Mouse (Mus musculus): ENCODE measurements around the gene Hipk2. TPM values are rescaled to one million over a fixed set of nuclear protein-coding genes. Genes with fewer than 3 reads are reported as not detected.

Hipk2 gene
- polyA plus RNA-seq, 1 experiment from 2014 or later = 16.0 TPM

DNA sequence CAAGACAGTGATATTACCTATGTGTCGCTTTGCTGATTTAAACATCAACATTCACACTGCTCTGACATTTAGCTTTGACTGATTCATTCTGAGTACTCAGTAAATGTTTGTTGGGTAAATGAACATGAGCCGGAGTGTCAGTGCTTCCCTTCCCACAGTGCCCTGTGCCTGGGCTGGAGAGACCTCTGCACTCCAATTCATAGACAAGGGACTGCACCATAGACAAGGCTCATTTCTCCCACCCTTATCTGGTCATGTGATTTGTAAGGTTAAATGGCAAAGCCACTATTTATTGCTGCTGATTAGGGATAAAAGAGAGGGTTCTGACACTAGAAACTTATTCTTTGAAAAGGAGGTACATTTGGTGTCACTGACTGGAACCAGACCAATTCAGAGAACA is 118.4 kb downstream of the Hipk2 start:
- ATAC-seq = no peak
- no peaks in the 10 kb centered on the region for H3K27me3 ChIP-seq (replicated peaks; ENCODE audit: control insufficient read depth, insufficient read depth, low read length)
- 98% methylated on average over 2 of the region's 2 CpGs for WGBS

DNA sequence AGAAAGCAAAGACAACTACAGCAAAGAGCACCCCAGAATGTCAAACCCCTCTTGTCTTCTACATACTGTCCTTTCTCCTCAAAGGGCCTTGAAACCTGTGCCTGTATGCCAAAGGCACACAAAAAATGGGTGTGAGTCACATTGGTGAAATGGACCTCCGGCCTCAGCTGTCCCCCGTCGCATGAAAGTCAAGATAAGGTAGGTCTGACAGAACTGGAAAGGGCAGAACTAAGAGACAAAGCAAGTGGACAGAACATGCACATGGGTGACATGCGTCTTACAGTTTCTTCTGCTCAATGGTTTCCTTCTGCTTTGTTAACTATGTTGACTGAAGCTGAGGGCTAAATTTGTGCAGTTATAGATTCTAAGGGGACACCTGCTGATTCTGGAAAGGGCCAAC is 119.0 kb downstream of the Hipk2 start:
- DNase-seq (ENCODE audit: low spot score) = no peak
- Histone ChIP-seq H3K9me3 (replicated peaks; ENCODE audit: control insufficient read depth, low read length) (no peaks in the 10 kb centered on the region), H3K27me3 (replicated peaks; ENCODE audit: control insufficient read depth, insufficient read depth, low read length) (no peaks in the 10 kb centered on the region), H3K9ac (ENCODE audit: low read length) (no peak overlapping the region), H3K4me3 (ENCODE audit: low read depth, low read length) (no peak overlapping the region), H3K4me1 (ENCODE audit: control insufficient read depth, insufficient read depth, low read length) (peaks cover 14% of the 10 kb centered on the region), H3K4me2 (ENCODE audit: low read length) (no peak overlapping the region), H3K36me3 (ENCODE audit: control insufficient read depth, insufficient read depth, low read length) (no peaks in the 10 kb centered on the region), H3K27ac (ENCODE audit: low read depth, low read length) (no peak overlapping the region)
- 88% methylated on average over 4 of the region's 4 CpGs for WGBS
- ATAC-seq = no peak

More for the DNA sequence above, 118.4 kb downstream of the Hipk2 start:
- Histone ChIP-seq H3K36me3 (ENCODE audit: control insufficient read depth, insufficient read depth, low read length) (no peaks in the 10 kb centered on the region), H3K4me3 (ENCODE audit: low read depth, low read length) (no peak overlapping the region), H3K27ac (ENCODE audit: low read depth, low read length) (no peak overlapping the region), H3K4me1 (ENCODE audit: control insufficient read depth, insufficient read depth, low read length) (peaks cover 14% of the 10 kb centered on the region), H3K4me2 (ENCODE audit: low read length) (no peak overlapping the region), H3K9ac (ENCODE audit: low read length) (no peak overlapping the region), H3K9me3 (replicated peaks; ENCODE audit: control insufficient read depth, low read length) (no peaks in the 10 kb centered on the region)
- no peak for DNase-seq (ENCODE audit: low spot score)

DNA sequence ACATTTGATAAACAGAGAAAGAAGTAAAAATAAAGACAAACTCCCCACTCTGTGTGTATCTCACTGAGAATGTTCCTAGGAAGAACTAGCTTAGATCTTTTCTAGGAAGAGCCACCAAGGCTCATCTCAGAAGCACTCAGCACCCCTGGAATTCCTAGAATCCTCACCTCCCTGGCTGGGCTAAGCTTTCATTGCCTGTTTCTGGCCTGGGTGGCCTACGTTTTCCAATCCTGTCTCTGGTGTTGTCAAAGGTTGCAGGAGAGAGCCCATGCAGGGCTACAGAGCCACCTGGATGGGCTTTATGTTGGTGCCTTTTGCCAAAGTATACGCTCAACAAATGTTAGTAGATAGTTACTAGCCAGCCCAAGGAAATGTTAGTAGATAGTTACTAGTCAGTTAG is 120.0 kb downstream of the Hipk2 start:
- no peaks in the 10 kb centered on the region for H3K36me3 ChIP-seq (ENCODE audit: control insufficient read depth, insufficient read depth, low read length)
- DNase-seq (ENCODE audit: low spot score) (no peak), ATAC-seq (no peak)
- H3K9me3 ChIP-seq (replicated peaks; ENCODE audit: control insufficient read depth, low read length) = no peaks in the 10 kb centered on the region
- H3K27ac ChIP-seq (ENCODE audit: low read depth, low read length) = no peak overlapping the region
- no peak overlapping the region for H3K4me2 ChIP-seq (ENCODE audit: low read length)
- H3K4me1 ChIP-seq (ENCODE audit: control insufficient read depth, insufficient read depth, low read length) = peaks cover 11% of the 10 kb centered on the region
- no peak overlapping the region for H3K4me3 ChIP-seq (ENCODE audit: low read depth, low read length)
- 67% methylated on average over 2 of the region's 2 CpGs for WGBS
- no peak overlapping the region for H3K9ac ChIP-seq (ENCODE audit: low read length)
- no peaks in the 10 kb centered on the region for H3K27me3 ChIP-seq (replicated peaks; ENCODE audit: control insufficient read depth, insufficient read depth, low read length)

DNA sequence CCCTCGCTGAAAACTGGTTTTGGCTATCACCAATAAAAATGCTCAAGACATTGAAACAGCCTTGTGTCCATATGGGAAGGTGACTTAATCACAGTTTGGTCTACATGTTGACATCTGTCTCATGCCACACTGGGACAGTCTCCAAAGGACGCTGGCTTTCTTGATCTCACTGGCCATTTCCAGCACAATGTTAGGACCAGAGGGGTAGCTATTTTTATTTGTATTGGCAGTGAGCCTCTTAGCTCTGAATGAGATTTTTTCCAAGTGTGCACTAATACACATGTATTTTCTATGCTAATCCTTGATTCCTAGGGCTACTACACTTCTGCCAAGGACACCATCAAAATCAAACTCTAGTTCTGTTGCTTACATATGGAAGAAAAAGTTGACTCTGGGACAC is 120.8 kb downstream of the Hipk2 start:
- ATAC-seq (no peak), DNase-seq (ENCODE audit: low spot score) (no peak)
- H3K4me1 ChIP-seq (ENCODE audit: control insufficient read depth, insufficient read depth, low read length) = peaks cover 5% of the 10 kb centered on the region; the same call in 1 of the 2 replicates
- H3K4me2 ChIP-seq (ENCODE audit: low read length) = no peak overlapping the region
- H3K36me3 ChIP-seq (ENCODE audit: control insufficient read depth, insufficient read depth, low read length) = no peaks in the 10 kb centered on the region
- H3K4me3 ChIP-seq (ENCODE audit: low read depth, low read length) = no peak overlapping the region
- WGBS = 90% methylated on average over 2 of the region's 2 CpGs
- no peak overlapping the region for H3K27ac ChIP-seq (ENCODE audit: low read depth, low read length)
- H3K9ac ChIP-seq (ENCODE audit: low read length) = no peak overlapping the region
- no peaks in the 10 kb centered on the region for H3K9me3 ChIP-seq (replicated peaks; ENCODE audit: control insufficient read depth, low read length)
- no peaks in the 10 kb centered on the region for H3K27me3 ChIP-seq (replicated peaks; ENCODE audit: control insufficient read depth, insufficient read depth, low read length)

DNA sequence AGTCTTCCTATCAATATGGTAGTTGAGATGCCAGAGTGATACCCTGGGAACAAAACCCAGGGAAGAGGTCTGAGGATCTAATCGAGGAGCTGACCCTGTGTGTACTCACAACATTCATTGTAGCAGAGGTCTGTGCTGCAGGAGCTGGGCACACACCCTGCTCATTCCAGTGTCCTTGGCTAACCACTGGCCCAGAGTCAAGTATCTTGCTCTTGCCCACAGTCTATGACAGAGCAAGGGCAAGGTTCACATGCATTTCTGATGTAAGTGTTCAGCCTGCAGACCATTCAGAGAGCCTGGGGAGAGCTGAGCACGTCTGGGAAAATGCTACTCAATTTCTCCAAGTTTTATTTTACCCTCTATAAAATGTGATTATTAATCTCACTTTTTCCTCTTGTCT is 122.2 kb downstream of the Hipk2 start:
- DNase-seq (ENCODE audit: low spot score) (no peak), ATAC-seq (no peak)
- Histone ChIP-seq H3K27ac (ENCODE audit: low read depth, low read length) (no peak overlapping the region), H3K36me3 (ENCODE audit: control insufficient read depth, insufficient read depth, low read length) (no peaks in the 10 kb centered on the region), H3K4me2 (ENCODE audit: low read length) (no peak overlapping the region), H3K27me3 (replicated peaks; ENCODE audit: control insufficient read depth, insufficient read depth, low read length) (no peaks in the 10 kb centered on the region), H3K9me3 (replicated peaks; ENCODE audit: control insufficient read depth, low read length) (no peaks in the 10 kb centered on the region), H3K4me3 (ENCODE audit: low read depth, low read length) (no peak overlapping the region), H3K9ac (ENCODE audit: low read length) (no peak overlapping the region), H3K4me1 (ENCODE audit: control insufficient read depth, insufficient read depth, low read length) (no peaks in the 10 kb centered on the region)
- WGBS = 96% methylated on average over 2 of the region's 2 CpGs

DNA sequence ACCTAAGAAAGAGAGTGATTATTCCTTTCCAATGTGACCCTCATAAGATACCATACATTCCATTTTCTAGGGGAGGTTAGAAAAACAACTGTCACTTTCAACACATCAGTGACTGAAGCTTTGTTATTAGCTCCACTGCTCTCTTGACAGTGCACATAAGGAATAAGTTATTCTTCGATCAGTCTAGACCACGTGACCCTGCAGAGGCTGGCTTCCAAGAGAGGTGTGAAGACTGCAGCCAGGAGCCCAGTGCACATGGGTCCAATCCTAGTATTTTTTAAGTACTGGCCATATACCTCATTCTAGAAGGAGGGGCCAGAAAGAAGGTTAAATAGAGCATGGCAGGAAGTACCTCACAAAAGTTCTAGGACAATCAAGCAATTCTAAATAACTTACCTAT is 122.9 kb downstream of the Hipk2 start:
- ATAC-seq (no peak), DNase-seq (ENCODE audit: low spot score) (no peak)
- H3K27ac ChIP-seq (ENCODE audit: low read depth, low read length) = no peak overlapping the region
- H3K27me3 ChIP-seq (replicated peaks; ENCODE audit: control insufficient read depth, insufficient read depth, low read length) = no peaks in the 10 kb centered on the region
- H3K4me2 ChIP-seq (ENCODE audit: low read length) = no peak overlapping the region
- H3K4me3 ChIP-seq (ENCODE audit: low read depth, low read length) = no peak overlapping the region
- no peaks in the 10 kb centered on the region for H3K4me1 ChIP-seq (ENCODE audit: control insufficient read depth, insufficient read depth, low read length)
- no peak overlapping the region for H3K9ac ChIP-seq (ENCODE audit: low read length)
- no peaks in the 10 kb centered on the region for H3K9me3 ChIP-seq (replicated peaks; ENCODE audit: control insufficient read depth, low read length)
- 77% methylated on average over 2 of the region's 2 CpGs for WGBS
- no peaks in the 10 kb centered on the region for H3K36me3 ChIP-seq (ENCODE audit: control insufficient read depth, insufficient read depth, low read length)

DNA sequence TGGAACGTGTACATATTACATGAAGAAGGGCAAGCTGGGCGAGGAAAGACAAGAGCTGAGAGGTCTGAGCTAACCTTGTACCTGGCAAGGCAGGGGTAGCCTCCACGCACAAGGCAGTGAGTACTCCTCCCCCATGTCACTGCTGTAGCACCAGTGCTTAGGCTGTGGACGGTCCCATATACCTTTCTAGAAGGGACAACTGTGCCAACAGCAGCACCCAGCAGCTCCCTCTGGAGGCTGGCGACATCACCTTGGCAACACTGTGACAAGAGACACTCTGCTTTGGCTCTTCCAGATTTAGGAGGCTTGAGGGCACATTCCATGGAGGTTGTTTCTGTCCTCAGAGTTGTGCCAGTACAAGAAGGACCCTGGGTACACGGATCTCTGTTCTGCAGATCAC is 123.5 kb downstream of the Hipk2 start:
- Histone ChIP-seq H3K36me3 (ENCODE audit: control insufficient read depth, insufficient read depth, low read length) (no peaks in the 10 kb centered on the region), H3K9me3 (replicated peaks; ENCODE audit: control insufficient read depth, low read length) (no peaks in the 10 kb centered on the region), H3K9ac (ENCODE audit: low read length) (no peak overlapping the region), H3K27ac (ENCODE audit: low read depth, low read length) (no peak overlapping the region), H3K4me2 (ENCODE audit: low read length) (no peak overlapping the region), H3K27me3 (replicated peaks; ENCODE audit: control insufficient read depth, insufficient read depth, low read length) (no peaks in the 10 kb centered on the region), H3K4me3 (ENCODE audit: low read depth, low read length) (no peak overlapping the region), H3K4me1 (ENCODE audit: control insufficient read depth, insufficient read depth, low read length) (no peaks in the 10 kb centered on the region)
- WGBS = 82% methylated on average over 6 of the region's 6 CpGs
- DNase-seq (ENCODE audit: low spot score) (no peak), ATAC-seq (no peak)

DNA sequence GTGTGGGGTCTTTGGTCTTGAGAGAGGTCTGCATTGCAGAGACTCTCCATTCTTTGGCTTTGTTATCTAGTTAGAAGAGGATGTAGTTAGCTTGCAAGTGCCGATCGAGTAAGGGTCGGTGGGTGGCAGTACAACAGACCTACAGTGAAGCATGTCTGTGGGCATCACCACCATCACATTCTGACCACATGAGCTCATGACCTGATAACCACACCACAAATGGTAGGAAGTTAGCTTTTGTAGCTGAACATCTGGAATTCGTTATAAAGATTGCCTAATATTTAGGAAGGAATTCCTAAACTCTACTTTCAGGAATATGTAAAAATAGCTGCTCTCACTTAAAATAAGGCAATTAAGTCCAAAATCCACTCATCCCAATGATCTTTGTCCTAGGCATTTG is 127.9 kb downstream of the Hipk2 start:
- Histone ChIP-seq H3K9me3 (replicated peaks; ENCODE audit: control insufficient read depth, low read length) (no peaks in the 10 kb centered on the region), H3K27me3 (replicated peaks; ENCODE audit: control insufficient read depth, insufficient read depth, low read length) (no peaks in the 10 kb centered on the region), H3K27ac (ENCODE audit: low read depth, low read length) (no peak overlapping the region), H3K4me2 (ENCODE audit: low read length) (no peak overlapping the region), H3K4me1 (ENCODE audit: control insufficient read depth, insufficient read depth, low read length) (no peaks in the 10 kb centered on the region), H3K36me3 (ENCODE audit: control insufficient read depth, insufficient read depth, low read length) (peaks cover 30% of the 10 kb centered on the region), H3K4me3 (ENCODE audit: low read depth, low read length) (no peak overlapping the region), H3K9ac (ENCODE audit: low read length) (no peak overlapping the region)
- WGBS = 90% methylated on average over 4 of the region's 4 CpGs
- no peak for ATAC-seq
- DNase-seq (ENCODE audit: low spot score) = no peak

DNA sequence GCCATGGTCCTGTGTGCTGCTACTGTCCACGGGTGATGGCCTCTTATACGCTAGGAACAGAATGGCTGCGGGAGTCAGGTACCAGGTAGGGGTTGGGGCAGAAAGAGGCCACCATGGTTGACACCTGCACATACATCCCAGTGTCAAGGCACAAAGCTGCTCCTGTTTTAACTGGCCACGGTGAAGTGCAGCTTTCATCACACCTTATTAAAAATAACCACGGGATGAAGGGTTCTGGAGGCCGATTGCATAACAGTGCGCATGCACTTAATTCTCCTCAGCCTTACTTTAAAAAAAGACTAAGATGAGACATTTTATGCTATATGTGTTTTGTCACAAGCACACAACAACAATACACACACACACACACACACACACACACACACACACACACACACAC is 132.6 kb downstream of the Hipk2 start:
- no peak overlapping the region for H3K9ac ChIP-seq (ENCODE audit: low read length)
- WGBS = 95% methylated on average over 7 of the region's 7 CpGs
- peaks cover 69% of the 10 kb centered on the region for H3K36me3 ChIP-seq (ENCODE audit: control insufficient read depth, insufficient read depth, low read length)
- DNase-seq (ENCODE audit: low spot score) (no peak), ATAC-seq (no peak)
- H3K4me1 ChIP-seq (ENCODE audit: control insufficient read depth, insufficient read depth, low read length) = no peaks in the 10 kb centered on the region
- no peak overlapping the region for H3K27ac ChIP-seq (ENCODE audit: low read depth, low read length)
- no peak overlapping the region for H3K4me2 ChIP-seq (ENCODE audit: low read length)
- no peaks in the 10 kb centered on the region for H3K9me3 ChIP-seq (replicated peaks; ENCODE audit: control insufficient read depth, low read length)
- no peak overlapping the region for H3K4me3 ChIP-seq (ENCODE audit: low read depth, low read length)
- no peaks in the 10 kb centered on the region for H3K27me3 ChIP-seq (replicated peaks; ENCODE audit: control insufficient read depth, insufficient read depth, low read length)

DNA sequence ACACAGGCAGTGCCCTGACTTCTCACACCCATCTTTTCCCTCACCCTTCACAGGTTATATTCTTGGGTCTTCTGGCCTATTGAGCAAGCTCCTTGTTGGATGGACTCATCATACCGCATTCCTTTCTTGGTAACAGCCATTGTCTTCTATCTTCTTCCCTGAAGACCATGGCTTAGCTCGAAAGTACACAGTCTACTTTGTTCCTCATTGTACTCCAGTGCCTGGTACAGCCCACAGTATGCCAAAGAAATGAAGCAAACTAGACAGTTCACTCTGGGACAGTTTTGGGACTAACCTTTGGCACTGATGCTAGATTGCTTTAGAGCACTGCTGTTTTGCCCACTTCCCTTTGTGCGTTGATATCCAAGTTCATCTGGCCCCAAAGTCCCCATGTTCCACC is 133.5 kb downstream of the Hipk2 start:
- no peak overlapping the region for H3K9ac ChIP-seq (ENCODE audit: low read length)
- no peak for DNase-seq (ENCODE audit: low spot score)

More for the DNA sequence above, 133.5 kb downstream of the Hipk2 start:
- Histone ChIP-seq H3K36me3 (ENCODE audit: control insufficient read depth, insufficient read depth, low read length) (peaks cover 70% of the 10 kb centered on the region), H3K4me3 (ENCODE audit: low read depth, low read length) (no peak overlapping the region), H3K9me3 (replicated peaks; ENCODE audit: control insufficient read depth, low read length) (no peaks in the 10 kb centered on the region), H3K27me3 (replicated peaks; ENCODE audit: control insufficient read depth, insufficient read depth, low read length) (no peaks in the 10 kb centered on the region), H3K27ac (ENCODE audit: low read depth, low read length) (no peak overlapping the region), H3K4me1 (ENCODE audit: control insufficient read depth, insufficient read depth, low read length) (no peaks in the 10 kb centered on the region), H3K4me2 (ENCODE audit: low read length) (no peak overlapping the region)
- WGBS = 96% methylated on average over 3 of the region's 3 CpGs
- ATAC-seq = no peak

Measured in forebrain, embryonic 14.5 days (tissue).